Mouse (Mus musculus) T-helper 2 cell (primary cell): ENCODE data around the gene Gjb5.

Experiments used
- in situ Hi-C: fragments of 300-600 bp; cut with MboI, MseI; formaldehyde crosslinking; loops from one replicate; pipeline ENCODE4 v1.15.1; 2025; ENCODE audit warnings: high pct_unique_total_duplicates

The Gjb5 gene

GRCm38 (mm10) chr4:127358018-127358417 lies at the start of gene Gjb5:
TSS of gene Gjb5 (minus strand) at chr4:127358181.
- in situ Hi-C loops: no loop called here

GRCm38 (mm10) chr4:127402614-127403013 lies 44.6 kb upstream of the Gjb5 start:
- in situ Hi-C loops: no loop called here

GRCm38 (mm10) chr4:127402166-127402565 lies 44.2 kb upstream of the Gjb5 start:
- in situ Hi-C loops: no loop called here

GRCm38 (mm10) chr4:127400165-127401145 lies 42.5 kb upstream of the Gjb5 start:
- in situ Hi-C loops: no loop called here

GRCm38 (mm10) chr4:127395591-127395990 lies 37.6 kb upstream of the Gjb5 start:
- in situ Hi-C loops: no loop called here

- in situ Hi-C loops: loop anchor here (10.0 kb wide), 1 partner anchor 935 kb away; no protein-coding TSS in a partner anchor
Measured at GRCm38 (mm10) chr4:127389645-127390044, 31.7 kb upstream of the Gjb5 start.

GRCm38 (mm10) chr4:127377344-127377743 lies 19.4 kb upstream of the Gjb5 start:
- in situ Hi-C loops: no loop called here

- in situ Hi-C loops: no loop called here
Measured at GRCm38 (mm10) chr4:127375541-127376177, 17.7 kb upstream of the Gjb5 start.

GRCm38 (mm10) chr4:127374645-127375044 lies 16.7 kb upstream of the Gjb5 start:
- in situ Hi-C loops: no loop called here

- in situ Hi-C loops: no loop called here
Measured at GRCm38 (mm10) chr4:127373491-127373890, 15.5 kb upstream of the Gjb5 start.

- in situ Hi-C loops: no loop called here
Measured at GRCm38 (mm10) chr4:127371546-127371945, 13.6 kb upstream of the Gjb5 start.

GRCm38 (mm10) chr4:127370447-127370846 lies 12.5 kb upstream of the Gjb5 start:
- in situ Hi-C loops: no loop called here

GRCm38 (mm10) chr4:127368379-127368973 lies 10.5 kb upstream of the Gjb5 start:
- in situ Hi-C loops: no loop called here

GRCm38 (mm10) chr4:127365834-127366233 lies 7.9 kb upstream of the Gjb5 start:
- in situ Hi-C loops: no loop called here

GRCm38 (mm10) chr4:127365433-127365832 lies 7.5 kb upstream of the Gjb5 start:
- in situ Hi-C loops: no loop called here

GRCm38 (mm10) chr4:127364431-127364830 lies 6.5 kb upstream of the Gjb5 start:
- in situ Hi-C loops: no loop called here

- in situ Hi-C loops: no loop called here
Measured at GRCm38 (mm10) chr4:127363331-127363730, 5.3 kb upstream of the Gjb5 start.

GRCm38 (mm10) chr4:127362520-127362919 lies 4.5 kb upstream of the Gjb5 start:
- in situ Hi-C loops: no loop called here

- in situ Hi-C loops: no loop called here
Measured at GRCm38 (mm10) chr4:127354506-127355485, 3.2 kb downstream of the Gjb5 start.

GRCm38 (mm10) chr4:127353951-127354438 lies 4.0 kb downstream of the Gjb5 start, which contains the start of gene Gjb4:
TSS of gene Gjb4 (minus strand) at chr4:127354081.
- in situ Hi-C loops: no loop called here

GRCm38 (mm10) chr4:127352594-127352993 lies 5.4 kb downstream of the Gjb5 start:
- in situ Hi-C loops: no loop called here
